Mouse (Mus musculus) fibroblast of lung, adult 2 months (primary cell): Measurements from ENCODE around the gene Tpte.

Experiments
- DNase-seq: peaks from one replicate; pipeline ENCODE4 v3.0.0-alpha.2; 2011; ENCODE audit warnings: low read depth

Tpte gene

GRCm38 (mm10) chr8:22380934-22381333 is 97.7 kb downstream of the Tpte start:
- no peak for DNase-seq

GRCm38 (mm10) chr8:22382824-22383595 is 99.8 kb downstream of the Tpte start:
- DNase-seq: no peak

- no peak for DNase-seq
Measured at GRCm38 (mm10) chr8:22385158-22385557, 101.9 kb downstream of the Tpte start.

- no peak for DNase-seq
Measured at GRCm38 (mm10) chr8:22389874-22390273, 106.6 kb downstream of the Tpte start.

GRCm38 (mm10) chr8:22390766-22391463 is 107.7 kb downstream of the Tpte start:
- DNase-seq: no peak

GRCm38 (mm10) chr8:22394471-22394870 is 111.2 kb downstream of the Tpte start:
- DNase-seq: no peak

- DNase-seq: no peak
Measured at GRCm38 (mm10) chr8:22395256-22395655, 112.0 kb downstream of the Tpte start.

- no peak for DNase-seq
Measured at GRCm38 (mm10) chr8:22397811-22398141, 114.5 kb downstream of the Tpte start.

- DNase-seq: peak; percentile 42
Measured at GRCm38 (mm10) chr8:22398142-22398951, 115.1 kb downstream of the Tpte start, which contains the start of gene Slc25a15. Gene Slc25a15 (minus strand): TSS chr8:22398597.

GRCm38 (mm10) chr8:22399285-22399880 is 116.1 kb downstream of the Tpte start:
- no peak for DNase-seq

- no peak for DNase-seq
Measured at GRCm38 (mm10) chr8:22400593-22400992, 117.4 kb downstream of the Tpte start.

GRCm38 (mm10) chr8:22403235-22403634 is 120.0 kb downstream of the Tpte start:
- DNase-seq: no peak

- peak; percentile 35 for DNase-seq
Measured at GRCm38 (mm10) chr8:22405733-22406132, 122.5 kb downstream of the Tpte start.

GRCm38 (mm10) chr8:22410688-22411281 is 127.5 kb downstream of the Tpte start:
- no peak for DNase-seq

- peak; percentile 73 for DNase-seq
Measured at GRCm38 (mm10) chr8:22411282-22411702, 128.1 kb downstream of the Tpte start, which contains the start of gene Mrps31. Gene Mrps31 (plus strand): TSS chr8:22411361.

GRCm38 (mm10) chr8:22411971-22412370 is 128.7 kb downstream of the Tpte start:
- no peak for DNase-seq
